Mouse (Mus musculus): Measurements from ENCODE around the gene Rcan1. TPM values are rescaled to one million over a fixed set of nuclear protein-coding genes. Genes with fewer than 3 reads are reported as not detected.
A peak's percentile ranks its signal among the peaks of the same experiment; 100 is the strongest.

The Rcan1 gene
- total RNA-seq, 2 experiments from 2014 or later = 7.8 to 8.6 TPM

GRCm38 (mm10) chr16:92472898-92473297 is 2.2 kb upstream of the Rcan1 start:
- no peak for ATAC-seq (replicated peaks; ENCODE audit: poor library complexity)

DNA sequence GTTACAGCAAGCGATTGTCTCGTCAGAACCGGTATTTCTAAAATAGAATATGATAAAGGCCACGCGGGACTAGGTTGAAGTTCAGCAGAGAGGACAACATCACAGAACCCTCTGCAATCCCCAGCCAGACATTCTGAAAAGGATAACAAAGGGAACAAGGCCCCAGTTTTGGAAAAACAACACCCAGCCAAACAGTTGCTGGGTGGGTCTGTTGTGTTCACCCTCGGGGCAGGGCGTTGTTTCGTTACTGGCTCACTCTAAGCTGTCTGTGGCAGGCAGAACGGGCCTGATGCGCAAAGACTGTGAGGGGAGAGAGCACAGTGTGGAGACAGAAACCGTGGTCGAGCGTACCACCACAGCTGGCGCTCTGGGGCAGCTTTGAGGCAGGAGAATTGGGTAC is 2.2 kb downstream of the Rcan1 start:
- no peak for ATAC-seq (replicated peaks; ENCODE audit: poor library complexity)

GRCm38 (mm10) chr16:92467041-92467440 is 3.6 kb downstream of the Rcan1 start:
- no peak for ATAC-seq (replicated peaks; ENCODE audit: poor library complexity)

DNA sequence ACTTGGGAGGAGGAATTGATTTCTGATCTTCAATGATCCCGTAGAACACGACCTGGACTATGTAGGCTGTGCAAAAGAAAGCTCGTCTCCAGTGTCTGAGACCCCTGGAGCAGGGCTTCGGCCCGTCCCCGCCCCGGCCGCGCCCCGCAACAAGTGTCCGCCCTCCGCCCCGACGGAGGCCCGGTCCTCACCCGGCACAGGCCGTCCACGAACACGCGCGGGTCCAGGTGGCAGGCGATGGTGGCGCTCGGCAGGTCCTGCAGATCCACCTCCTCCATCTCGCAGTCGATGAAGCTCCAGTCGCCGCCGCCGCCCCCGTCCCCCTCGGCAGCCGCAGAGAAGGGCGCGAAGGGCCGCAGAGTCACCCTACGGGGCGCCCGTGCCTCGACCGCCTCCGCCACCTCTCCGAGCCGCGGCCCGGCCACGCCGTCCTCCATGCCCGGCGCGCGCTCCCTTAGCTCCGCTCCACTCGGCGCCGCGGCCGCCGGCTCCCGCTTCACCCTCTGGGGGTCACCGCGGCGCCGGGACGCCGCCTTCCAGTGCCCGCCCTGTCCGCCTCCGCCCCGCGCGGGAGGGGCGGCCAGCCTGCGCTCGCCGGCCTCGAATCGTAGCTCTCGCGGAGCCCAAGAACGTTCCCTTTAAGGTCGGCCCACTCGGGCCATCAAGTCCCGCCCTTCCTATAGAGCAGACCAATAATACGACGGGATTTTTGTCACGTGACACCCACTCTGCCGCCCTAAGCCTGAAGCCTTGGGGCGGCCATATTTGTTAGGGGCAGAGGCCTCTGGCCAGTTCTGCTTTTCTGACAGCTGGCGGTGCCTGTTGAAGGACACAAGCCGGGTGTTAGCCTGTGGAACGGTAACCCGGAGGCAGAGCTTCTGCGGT is 4.8 kb downstream of the Rcan1 start:
- peak; percentile 92 for ATAC-seq (replicated peaks; ENCODE audit: poor library complexity)

GRCm38 (mm10) chr16:92465226-92465625 is 5.4 kb downstream of the Rcan1 start:
- no peak for ATAC-seq (replicated peaks; ENCODE audit: poor library complexity)

- peak; percentile 47 for ATAC-seq (replicated peaks; ENCODE audit: poor library complexity)
These were observed 6.2 kb downstream of the Rcan1 start for GRCm38 (mm10) chr16:92464390-92464972.

DNA sequence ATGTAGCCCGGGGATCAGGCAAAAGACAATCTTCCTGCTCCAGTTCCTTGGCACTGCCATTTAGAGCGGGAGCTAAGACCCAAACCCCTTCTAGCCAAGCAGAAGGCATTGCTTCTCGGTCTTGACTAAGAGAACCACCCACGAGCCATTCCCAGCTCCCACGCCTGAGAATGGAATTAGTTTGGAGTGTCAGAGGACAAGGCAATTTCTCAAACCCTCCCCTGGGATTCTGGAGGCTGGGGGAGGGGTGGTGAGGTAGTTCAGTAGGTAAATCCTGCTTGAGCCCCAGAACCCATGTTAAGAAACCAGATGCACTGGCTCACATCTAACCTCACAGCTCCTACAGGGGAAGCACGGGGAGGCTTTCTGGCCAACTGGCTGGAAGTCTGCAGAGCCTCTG is 9.3 kb downstream of the Rcan1 start:
- no peak for ATAC-seq (replicated peaks; ENCODE audit: poor library complexity)

- peak; percentile 95 for ATAC-seq (replicated peaks; ENCODE audit: poor library complexity)
These were observed 13.1 kb downstream of the Rcan1 start for GRCm38 (mm10) chr16:92457594-92457993.

- ATAC-seq (replicated peaks; ENCODE audit: poor library complexity) = no peak
These were observed 14.7 kb downstream of the Rcan1 start for GRCm38 (mm10) chr16:92455969-92456368.

DNA sequence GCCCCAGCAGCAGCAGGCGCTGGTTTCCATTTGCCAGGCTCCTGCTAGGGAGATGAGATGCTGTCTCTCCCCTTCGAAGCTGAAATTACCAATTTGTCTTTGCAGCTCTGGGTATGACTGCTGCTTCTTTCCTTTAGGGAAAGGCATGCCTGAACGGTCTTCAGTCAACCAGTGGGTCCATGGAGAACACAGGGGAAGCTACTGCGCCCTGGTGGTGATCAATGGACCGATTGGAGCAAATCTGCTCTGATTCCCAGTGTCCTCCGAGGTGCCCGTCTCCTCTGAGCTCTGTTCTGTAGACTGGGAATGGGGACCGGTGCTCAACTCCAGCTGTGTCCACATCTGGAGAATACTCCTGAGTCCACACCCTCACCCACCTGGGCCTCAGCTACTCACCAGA is 15.2 kb downstream of the Rcan1 start:
- no peak for ATAC-seq (replicated peaks; ENCODE audit: poor library complexity)

DNA sequence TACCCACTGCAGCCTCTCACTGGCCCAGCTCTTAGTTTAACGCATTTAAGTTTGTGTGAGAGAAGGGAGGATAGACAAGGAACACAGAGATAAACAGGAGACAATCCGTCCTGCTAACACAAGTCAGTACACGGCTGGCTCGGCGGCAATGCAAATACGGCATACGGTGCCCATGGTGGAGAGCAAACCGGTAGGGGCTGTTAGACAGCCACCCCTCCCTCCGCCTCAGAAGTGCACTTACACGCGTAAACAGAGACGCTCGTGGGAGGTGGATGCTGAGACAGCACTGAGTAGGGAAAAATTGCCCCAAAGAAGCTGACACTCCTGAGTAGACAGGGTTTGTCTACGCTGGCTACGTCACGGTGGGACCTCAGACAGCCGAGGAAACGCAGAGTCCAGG is 16.2 kb downstream of the Rcan1 start:
- no peak for ATAC-seq (replicated peaks; ENCODE audit: poor library complexity)

- no peak for ATAC-seq (replicated peaks; ENCODE audit: poor library complexity)
These were observed 16.7 kb downstream of the Rcan1 start for GRCm38 (mm10) chr16:92454002-92454401.

GRCm38 (mm10) chr16:92452609-92453008 is 18.1 kb downstream of the Rcan1 start:
- ATAC-seq (replicated peaks; ENCODE audit: poor library complexity) = peak; percentile 53

DNA sequence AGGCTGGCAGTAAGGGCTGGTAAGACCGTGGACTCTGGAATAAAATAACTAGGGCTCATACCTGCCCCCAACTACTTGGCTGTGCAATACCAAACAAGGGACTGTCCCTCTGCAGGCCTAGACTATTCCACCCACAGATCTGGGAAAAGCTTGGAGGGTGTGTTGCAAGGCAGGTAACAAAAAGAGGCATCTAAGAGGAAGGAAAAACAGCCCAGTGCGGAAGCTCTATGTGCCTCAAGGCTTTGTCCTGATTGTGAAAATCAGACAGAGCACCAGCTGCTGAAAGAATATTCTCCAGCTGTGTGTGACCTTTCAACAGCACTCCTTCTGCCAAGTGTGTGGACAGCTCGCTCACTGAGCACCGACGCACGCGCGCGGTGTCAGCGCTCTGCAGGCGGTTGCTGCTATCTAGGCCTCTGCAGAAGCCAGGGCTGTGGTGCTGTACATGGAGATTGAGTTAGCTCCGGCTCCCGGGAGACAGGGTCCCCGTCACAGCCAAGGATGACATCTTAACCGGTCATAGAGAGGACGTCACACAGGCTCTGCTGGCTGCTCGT is 19.1 kb downstream of the Rcan1 start:
- ATAC-seq (replicated peaks; ENCODE audit: poor library complexity) = no peak

GRCm38 (mm10) chr16:92450331-92450730 is 20.3 kb downstream of the Rcan1 start:
- ATAC-seq (replicated peaks; ENCODE audit: poor library complexity) = no peak

- no peak for ATAC-seq (replicated peaks; ENCODE audit: poor library complexity)
These were observed 21.6 kb downstream of the Rcan1 start for GRCm38 (mm10) chr16:92449080-92449479.

DNA sequence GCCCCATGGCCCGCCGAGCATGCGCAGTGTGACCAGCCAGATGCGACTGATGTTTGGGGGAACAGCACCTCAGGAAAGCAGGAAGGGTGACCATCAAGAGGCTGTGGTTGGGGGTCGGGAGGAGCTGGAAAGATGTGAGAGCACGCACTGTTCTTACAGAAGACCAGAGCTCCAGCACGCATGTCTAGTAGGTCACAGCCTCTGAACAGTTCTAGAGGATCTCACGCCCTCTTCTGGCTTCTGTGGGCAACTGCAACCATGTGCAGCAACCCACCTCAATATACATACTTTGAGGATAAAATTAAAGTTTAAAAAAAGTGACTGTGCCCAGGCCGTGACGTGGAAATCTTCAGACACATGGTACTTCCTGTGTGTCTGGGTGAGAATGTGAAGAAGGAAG is 25.3 kb downstream of the Rcan1 start:
- peak; percentile 63 for ATAC-seq (replicated peaks; ENCODE audit: poor library complexity)

DNA sequence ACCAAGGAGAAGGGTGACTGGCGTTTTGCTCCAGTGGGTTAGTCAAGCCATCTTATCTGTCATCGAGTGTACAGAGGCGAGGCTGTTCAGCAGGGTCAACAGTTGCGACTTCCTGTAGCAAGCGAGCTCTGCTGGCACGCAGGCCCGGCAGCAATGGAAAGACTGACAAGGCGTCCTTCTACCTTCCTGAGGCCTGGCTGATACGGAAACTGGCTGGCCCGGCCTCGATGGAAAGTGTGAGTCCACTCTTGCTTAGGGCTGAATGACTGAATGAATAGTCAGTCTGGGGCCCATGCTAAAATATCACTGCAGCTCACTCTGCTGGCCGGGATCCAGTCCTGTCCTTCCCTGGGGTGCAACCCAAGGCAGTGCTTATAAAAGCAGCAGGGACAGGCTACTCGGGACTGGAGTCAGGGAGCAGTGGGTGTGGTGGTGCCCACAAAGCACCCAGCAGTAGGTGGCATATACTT is 27.0 kb downstream of the Rcan1 start:
- peak; percentile 63 for ATAC-seq (replicated peaks; ENCODE audit: poor library complexity)

DNA sequence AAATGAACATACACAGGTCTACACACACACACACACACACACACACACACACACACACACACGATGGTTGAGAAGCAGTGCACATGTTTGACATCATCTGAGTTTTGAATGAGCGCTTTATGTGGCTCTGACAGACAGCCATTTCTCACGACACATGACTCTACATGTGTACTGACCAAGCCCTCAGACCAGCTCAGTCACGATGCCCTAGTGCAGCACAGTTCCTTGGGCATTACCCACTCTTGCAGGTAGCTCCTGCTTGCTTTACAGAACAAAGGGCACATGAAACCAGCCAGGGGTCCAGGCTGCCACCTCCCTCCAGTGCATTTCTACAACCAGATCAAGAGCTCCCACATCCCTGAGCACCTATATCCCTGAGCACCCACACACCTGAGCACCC is 27.7 kb downstream of the Rcan1 start:
- ATAC-seq (replicated peaks; ENCODE audit: poor library complexity) = no peak

DNA sequence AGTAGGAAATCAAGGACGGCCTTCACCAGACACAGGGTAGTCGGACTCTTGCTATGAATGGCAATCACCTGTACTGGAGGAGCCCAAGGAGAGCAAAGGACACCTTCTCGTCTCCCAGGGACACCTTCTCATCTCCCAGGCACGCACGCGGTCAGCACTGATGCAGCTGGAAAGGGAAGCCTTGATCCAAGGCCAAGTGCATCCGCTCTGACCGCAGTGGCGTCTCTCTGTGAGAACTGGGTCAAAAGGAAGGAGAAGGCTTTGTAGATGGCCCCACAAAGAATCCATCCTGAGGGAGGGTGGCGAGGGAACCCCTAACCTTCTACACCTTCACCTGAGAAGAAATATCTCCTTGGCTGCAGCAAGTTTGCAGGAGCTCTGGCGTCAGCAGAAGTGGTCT is 28.5 kb downstream of the Rcan1 start:
- no peak for ATAC-seq (replicated peaks; ENCODE audit: poor library complexity)

- ATAC-seq (replicated peaks; ENCODE audit: poor library complexity) = no peak
These were observed 29.5 kb downstream of the Rcan1 start for GRCm38 (mm10) chr16:92441203-92441602.

- ATAC-seq (replicated peaks; ENCODE audit: poor library complexity) = peak; percentile 77
These were observed 30.4 kb downstream of the Rcan1 start for GRCm38 (mm10) chr16:92440229-92440628.

Measured in megakaryocyte progenitor cell, adult 5-6 weeks (primary cell).